Mouse (Mus musculus) mature B cell (primary cell): Measurements from ENCODE around the gene H2al1n.
"Not testable (repeated sequence)": the region's sequence is repeated elsewhere in the genome, so short reads cannot be mapped to it uniquely, and the experiment has no call there.

Experiments
- in situ Hi-C: fragments of 300-500 bp; cut with MboI; formaldehyde crosslinking; loops from 2 replicates; pipeline ENCODE4 v1.14.3; 2019

H2al1n gene

DNA sequence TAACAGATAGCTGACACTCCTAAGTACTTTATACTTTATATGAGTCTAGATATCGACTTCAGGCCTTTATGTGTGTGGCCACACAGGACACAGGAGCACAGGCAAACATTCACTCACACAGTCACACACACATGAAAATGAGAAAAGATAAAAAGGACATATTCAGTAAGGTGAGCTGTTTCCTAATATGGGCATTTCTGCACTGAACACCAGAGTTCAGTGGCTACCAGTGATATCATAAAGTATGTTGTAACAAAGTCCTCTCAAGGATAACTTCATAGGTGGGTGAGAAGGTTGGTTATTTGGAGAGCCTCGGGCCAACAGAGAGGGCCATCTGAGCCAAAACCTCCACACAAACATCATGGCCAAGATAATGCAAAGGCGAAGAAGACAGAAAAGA lies at the start of gene H2al1n:
Gene H2al1n (plus strand): TSS at position 301 of the 400 bp plus-strand sequence.
- in situ Hi-C loops, result not testable (repeated sequence)

DNA sequence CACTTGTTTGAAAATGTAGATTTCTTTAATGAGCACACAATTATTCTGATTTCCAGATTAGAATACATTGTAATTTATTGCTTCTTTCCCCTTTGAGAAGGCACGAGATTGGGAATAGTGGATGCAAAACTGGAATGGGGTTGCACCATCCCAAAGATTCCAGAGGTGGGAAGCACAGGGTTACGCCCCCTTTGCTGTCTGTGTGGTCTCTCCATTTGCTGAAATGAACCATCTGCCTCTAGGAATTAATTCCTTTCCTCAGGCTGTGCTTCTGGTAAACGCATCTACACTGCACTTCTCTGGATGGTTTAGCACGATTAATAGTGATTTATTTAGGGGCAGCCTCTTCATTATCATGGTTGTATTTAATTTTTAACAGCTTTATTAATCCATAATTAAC lies 11.7 kb upstream of the H2al1n start:
- in situ Hi-C loops, result no loop called here

DNA sequence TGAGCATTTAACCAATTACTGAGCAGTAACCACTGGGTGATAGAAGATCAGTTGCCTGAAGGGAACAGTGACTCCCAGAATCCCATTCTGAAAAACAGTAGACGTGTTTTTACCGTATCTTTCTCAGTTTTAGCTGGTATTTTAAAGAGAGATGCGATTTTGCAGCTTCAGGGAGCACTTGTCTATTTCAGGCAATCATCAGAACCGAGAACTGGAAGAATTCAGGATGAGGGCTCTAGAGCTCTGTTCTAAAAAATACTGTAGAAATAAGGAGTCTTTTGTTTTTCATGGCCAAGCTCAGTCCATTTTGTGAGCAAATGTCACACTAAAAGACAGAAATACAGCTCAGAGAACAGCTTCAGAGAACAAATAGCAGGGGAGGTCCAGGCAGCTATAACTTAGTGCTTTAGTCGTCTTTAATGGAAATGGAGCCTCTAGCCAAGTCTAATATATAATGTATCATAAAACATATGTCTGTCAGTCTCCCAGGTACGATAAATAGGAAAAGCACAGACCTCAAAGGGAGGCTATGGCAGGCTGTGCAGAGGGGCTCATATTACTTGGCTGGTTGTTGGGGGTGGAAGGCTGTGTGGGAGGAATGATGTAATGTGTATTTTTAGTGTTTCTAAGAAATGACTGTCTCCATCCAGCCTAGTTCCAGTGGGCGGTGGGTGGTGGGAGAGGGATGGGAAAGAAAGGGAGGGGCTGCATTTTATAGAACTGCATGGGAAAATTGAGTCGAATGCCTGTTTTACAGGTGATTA lies 4.7 kb upstream of the H2al1n start:
- in situ Hi-C loops, result no loop called here

DNA sequence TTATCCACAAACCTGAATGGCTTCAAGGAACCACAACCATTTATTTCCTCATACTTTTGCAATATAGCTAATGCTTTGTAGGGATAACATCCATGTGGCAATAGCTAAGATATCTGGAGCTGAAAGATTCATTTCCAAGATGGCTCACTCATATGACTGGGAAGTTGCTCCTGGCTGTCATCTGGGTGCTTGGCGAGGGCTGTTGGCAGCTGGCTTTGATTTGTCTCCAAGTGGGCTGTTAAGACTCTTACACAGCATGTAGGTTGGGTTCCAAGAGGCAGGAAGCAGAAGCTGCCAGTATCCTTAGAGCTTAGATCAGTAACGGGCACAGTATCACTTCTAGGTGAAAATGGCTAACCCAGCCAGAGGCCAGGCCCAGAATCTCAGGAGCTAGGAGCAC lies 18.3 kb downstream of the H2al1n start:
- in situ Hi-C loops, result no loop called here

DNA sequence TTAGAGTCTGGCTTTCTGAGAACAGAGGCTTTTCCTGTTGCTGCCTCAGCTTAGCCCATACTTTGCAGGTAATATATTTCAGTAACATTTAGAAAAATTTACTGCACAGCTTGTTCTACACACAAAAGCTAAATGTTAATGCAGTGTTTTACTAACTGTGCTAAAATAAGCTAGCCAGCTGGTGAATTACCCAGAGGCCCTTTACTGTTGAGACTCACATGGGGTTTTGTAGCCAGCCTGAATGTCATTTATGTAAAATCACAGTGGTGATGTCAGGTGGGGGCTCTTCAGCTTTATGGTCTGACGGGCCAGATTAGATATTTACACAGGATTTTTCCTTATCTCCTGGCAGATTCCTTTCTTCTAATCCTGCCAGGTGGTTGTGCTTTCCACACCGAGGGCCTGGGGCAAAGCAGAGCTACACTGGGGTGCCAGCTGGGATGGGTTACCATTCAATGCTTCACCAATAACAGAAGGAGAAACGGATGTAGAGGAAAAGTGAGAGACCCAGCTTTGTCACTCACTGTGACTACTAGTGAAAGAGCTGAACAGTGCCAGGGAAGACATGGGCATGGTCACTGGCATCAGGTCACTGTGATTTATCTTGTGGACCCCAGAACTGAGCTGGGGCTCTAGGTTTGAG lies 48.8 kb downstream of the H2al1n start:
- in situ Hi-C loops, result no loop called here
